Mouse (Mus musculus): ENCODE data around the gene Tlnrd1. TPM values are rescaled to one million over a fixed set of nuclear protein-coding genes. Genes with fewer than 3 reads are reported as not detected.

Gene Tlnrd1
- 6.4 TPM for total RNA-seq (2023)

DNA sequence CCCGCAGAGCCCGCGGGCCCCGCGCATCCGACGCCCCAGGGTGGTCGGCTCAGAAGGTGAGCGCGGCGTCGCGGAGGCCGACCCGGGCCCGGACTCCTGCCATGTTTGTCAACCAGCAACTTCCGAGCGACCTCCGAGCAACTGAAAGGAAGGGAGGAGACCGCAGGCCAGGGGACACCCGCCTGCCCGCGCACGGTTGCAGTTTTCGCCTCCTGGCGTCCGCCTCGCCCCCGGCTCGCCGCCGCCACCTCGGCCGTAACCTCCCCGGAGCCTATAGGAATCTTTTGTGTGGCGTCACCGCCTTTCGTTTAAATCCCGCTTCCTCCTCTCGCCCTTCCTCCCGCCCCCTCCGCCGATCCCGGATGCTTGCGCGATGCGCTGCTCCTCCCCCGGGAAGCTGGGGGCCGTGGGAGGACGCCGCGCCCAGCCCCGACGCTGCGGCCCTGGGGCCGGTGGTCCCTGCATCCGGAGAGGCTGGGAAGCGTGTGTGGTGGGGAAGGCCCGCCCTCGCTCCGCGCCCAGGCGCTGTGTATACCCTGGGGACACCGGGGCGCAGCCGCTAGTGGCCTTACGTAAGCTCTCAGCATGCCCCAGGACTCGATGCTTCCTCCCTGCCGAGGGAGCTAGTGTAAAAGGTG is at the start of gene Tlnrd1, which contains the start of gene Mesd:
Gene Tlnrd1, minus strand, starts transcription at position 285 of the 638 bp plus-strand sequence.
Gene Mesd, plus strand, starts transcription at position 446 of the 638 bp plus-strand sequence.

Other genes with a start within 250 kb of the Tlnrd1 start
- 258 TPM for gene Il16, start 138.6 kb downstream of the Tlnrd1 start, total RNA-seq (2023)
- gene Cfap161, start 89.4 kb downstream of the Tlnrd1 start, total RNA-seq (2023), result not detected
- 24.5 TPM for gene Mesd, start 161 bp upstream of the Tlnrd1 start, total RNA-seq (2023)
- not detected for gene Cemip, start 202.2 kb upstream of the Tlnrd1 start, total RNA-seq (2023)